Mouse (Mus musculus) G1E (cell line): Measurements from ENCODE around the gene Usp24.

Experiments
- CTCF ChIP-seq: IDR thresholded peaks from 2 replicates; pipeline ENCODE4 v1.5.1; 2012; ENCODE audit warnings: low read depth, low read length, inconsistent platforms, mixed read lengths
- GATA1 ChIP-seq: IDR thresholded peaks from 2 replicates; pipeline ENCODE4 v1.6.1; 2012; ENCODE audit warnings: borderline replicate concordance, low read length, inconsistent platforms, mixed read lengths
- GATA2 ChIP-seq: IDR thresholded peaks from 2 replicates; pipeline ENCODE4 v1.6.1; 2012; ENCODE audit warnings: low read depth, low read length, inconsistent platforms, borderline replicate concordance
- POLR2AphosphoS5 ChIP-seq: IDR thresholded peaks from 2 replicates; pipeline ENCODE4 v1.6.1; 2012; ENCODE audit warnings: low read depth, low read length, inconsistent platforms; ENCODE audit not compliant: insufficient replicate concordance
- TAL1 ChIP-seq: conservative IDR thresholded peaks from 2 replicates; pipeline ENCODE4 v1.6.1; 2012; ENCODE audit warnings: low read depth, low read length, inconsistent platforms, mixed read lengths

GRCm38 (mm10) chr4:106419256-106419655 is 103.2 kb downstream of the Usp24 start:
- TF ChIP-seq CTCF (no peak), TAL1 (no peak), POLR2AphosphoS5 (no peak), GATA1 (no peak), GATA2 (no peak)
